Mouse (Mus musculus) kidney, postnatal 14 days (tissue): ENCODE measurements around the gene Emp3.

Experiments
- DNase-seq: peaks from one replicate; pipeline ENCODE4 v3.0.0; 2022; ENCODE audit warnings: mixed read lengths

The Emp3 gene

DNA sequence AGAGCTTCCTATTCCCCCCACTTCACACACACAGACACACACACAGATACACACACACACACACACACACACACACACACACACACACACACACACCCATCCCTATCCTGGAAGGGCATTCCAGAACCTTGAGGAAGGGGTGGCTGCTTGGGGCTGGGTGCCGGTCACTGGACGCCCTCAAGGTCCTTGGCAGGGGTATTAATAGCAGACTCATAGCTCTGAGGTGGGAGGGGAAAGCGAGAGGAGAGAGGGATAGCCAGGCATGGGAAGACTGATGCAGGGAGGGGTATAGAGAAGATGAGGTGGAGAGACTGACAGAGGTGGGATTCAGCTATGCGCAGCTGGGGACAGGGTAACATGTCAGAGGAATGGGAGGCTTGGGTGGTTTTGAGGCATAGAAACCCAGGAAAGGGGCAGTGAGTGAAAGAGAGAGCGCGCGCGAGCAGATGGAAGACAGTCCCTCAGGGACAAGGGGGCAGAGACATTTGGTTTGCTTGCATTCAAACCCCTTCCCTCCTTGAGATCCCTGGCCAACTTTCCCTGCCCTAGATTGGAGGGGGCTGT lies 52.0 kb downstream of the Emp3 start:
- DNase-seq: no peak
